Comparison of ENCODE assay signal across 9 mouse cellular contexts in the genomic region with DNA sequence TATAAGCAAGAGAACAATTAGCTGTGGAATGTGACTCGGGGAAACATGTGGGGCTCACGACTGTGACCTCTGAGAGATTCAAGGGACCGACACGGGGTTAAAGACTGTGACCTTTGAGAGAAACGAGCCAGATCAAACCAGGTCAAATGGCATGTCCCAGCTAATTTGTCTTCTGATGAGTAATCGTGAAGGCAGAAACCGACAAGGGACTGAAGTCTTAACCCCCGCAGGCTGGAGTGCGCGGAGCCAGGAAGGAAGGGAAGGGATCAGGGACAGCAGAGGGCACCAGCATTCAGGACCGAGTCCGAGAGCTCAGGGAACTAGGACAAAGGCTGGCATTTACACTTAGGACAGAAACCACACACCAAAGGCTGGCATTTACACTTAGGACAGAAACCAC. TPM values are rescaled to one million over a fixed set of nuclear protein-coding genes. Genes with fewer than 3 reads are reported as not detected.
A peak's percentile ranks its signal among the peaks of the same experiment; 100 is the strongest.
DNase-seq lines count a peak whose midpoint lies in the region; ATAC-seq and TF ChIP-seq lines count a peak whose summit lies in the region.
"Had no signal": no experiment of that assay in that cellular context is flagged by ENCODE, and none has a peak within 500 bp of the region (broad histone marks: within the 10 kb centered on the region; RNA-seq: fewer than 3 reads in every experiment).

No protein-coding gene starts in this region.

- WGBS in limb, embryonic 11.5 days = 3% methylated on average over 12 of the region's 12 CpGs
- 45% methylated on average over 12 of the region's 12 CpGs for WGBS in heart, embryonic 12.5 days

- DNase-seq in layer of hippocampus, adult 2 months (ENCODE audit: low spot score in 2 of 2) = no peak
- DNase-seq in layer of hippocampus, postnatal 14 days (ENCODE audit: low spot score in 2 of 2) = no peak
- DNase-seq in limb, embryonic 11.5 days (ENCODE audit: low spot score) = peak; percentile 24
- DNase-seq in retina, postnatal 7 days (ENCODE audit: low read depth, low spot score) = peak; percentile 16
- DNase-seq in cerebellum, adult 11 months = no peak

- H3K36me3 ChIP-seq in limb, embryonic 11.5 days (ENCODE audit: control insufficient read depth, insufficient read depth, low read length) = no peaks in the 10 kb centered on the region; the same call in 1 of the 2 replicates
- peaks cover 10% of the 10 kb centered on the region for H3K36me3 ChIP-seq in heart, embryonic 12.5 days

- H3K4me3 ChIP-seq in layer of hippocampus, adult 2 months = no peak overlapping the region
- no peak overlapping the region for H3K4me3 ChIP-seq in cortical plate, adult 2 months (ENCODE audit: insufficient read depth, low read length)
- no peak overlapping the region for H3K4me3 ChIP-seq in limb, embryonic 11.5 days (ENCODE audit: low read depth, low read length)
- no peak overlapping the region for H3K4me3 ChIP-seq in heart, embryonic 12.5 days
- H3K4me3 ChIP-seq: megakaryocyte, embryonic 14.5 days had no signal

- peak; percentile 39 for TF ChIP-seq CTCF in layer of hippocampus, adult 2 months (conservative IDR thresholded peaks at IDR 0.05)
- TF ChIP-seq CTCF in cortical plate, adult 2 months (IDR thresholded peaks at IDR 0.05; ENCODE audit: extremely low read depth, insufficient read depth, low read length) = 0 out of 2 replicates have a peak, but pooled peaks have one; percentile 15

- no peaks in the 10 kb centered on the region for H3K9me3 ChIP-seq in limb, embryonic 11.5 days (ENCODE audit: control insufficient read depth, low read length)
- no peaks in the 10 kb centered on the region for H3K9me3 ChIP-seq in heart, embryonic 12.5 days (replicated peaks)
- H3K9me3 ChIP-seq: megakaryocyte, embryonic 14.5 days had no signal

- ATAC-seq in limb, embryonic 11.5 days (ENCODE audit: insufficient number of reproducible peaks, low FRiP score, low TSS enrichment, low read depth) = no peak
- no peak for ATAC-seq in heart, embryonic 12.5 days (ENCODE audit: insufficient number of reproducible peaks, low FRiP score)
- ATAC-seq: Patski had no signal

- peak overlapping the region; percentile 63 for H3K27ac ChIP-seq in layer of hippocampus, adult 2 months
- H3K27ac ChIP-seq in cortical plate, adult 2 months (ENCODE audit: insufficient read depth, low read length) = no peak overlapping the region
- H3K27ac ChIP-seq in limb, embryonic 11.5 days (replicated peaks; ENCODE audit: low read depth, low read length) = no peak overlapping the region
- H3K27ac ChIP-seq in heart, embryonic 12.5 days (ENCODE audit: poor library complexity, severe bottlenecking) = no peak overlapping the region

- no peak overlapping the region for H3K4me2 ChIP-seq in limb, embryonic 11.5 days (ENCODE audit: low read depth, severe bottlenecking)
- H3K4me2 ChIP-seq in heart, embryonic 12.5 days = no peak overlapping the region

- peaks cover 9% of the 10 kb centered on the region for H3K4me1 ChIP-seq in cortical plate, adult 2 months (ENCODE audit: control insufficient read depth, insufficient read depth, low read length)
- no peaks in the 10 kb centered on the region for H3K4me1 ChIP-seq in limb, embryonic 11.5 days (ENCODE audit: control insufficient read depth, insufficient read depth, low read length)
- H3K4me1 ChIP-seq in heart, embryonic 12.5 days (replicated peaks) = peaks cover 20% of the 10 kb centered on the region

- H3K9ac ChIP-seq in limb, embryonic 11.5 days (ENCODE audit: low read length) = no peak overlapping the region
- H3K9ac ChIP-seq in heart, embryonic 12.5 days = no peak overlapping the region

- no peak for TF ChIP-seq POLR2A in cortical plate, adult 2 months (IDR thresholded peaks at IDR 0.05; ENCODE audit: extremely low read depth, insufficient read depth, low read length)

- H3K27me3 ChIP-seq in limb, embryonic 11.5 days (ENCODE audit: control insufficient read depth, insufficient read depth, low read length) = no peaks in the 10 kb centered on the region
- no peaks in the 10 kb centered on the region for H3K27me3 ChIP-seq in heart, embryonic 12.5 days (replicated peaks)
- H3K27me3 ChIP-seq: megakaryocyte, embryonic 14.5 days; Patski had no signal

RNA-seq across cellular contexts. Expression of a gene that starts 29.4 kb away (rescaled TPM):
- 10 to 100 TPM; 37.0 to 41.0 TPM for total RNA-seq in layer of hippocampus, adult 2 months (2021)
- 10 to 100 TPM; 17.3 to 23.8 TPM for total RNA-seq in layer of hippocampus, postnatal 14 days (2021)
- 40.7 and 41.7 TPM in 2 replicates for polyA plus RNA-seq in cortical plate, adult 2 months (2012; rRNA removed)
- polyA plus RNA-seq in limb, embryonic 11.5 days (2014; fragmentation: Nextera tagmentation; extraction: Ambion mirVana) = 71.1 and 72.1 TPM in 2 replicates
- 42.2 and 43.3 TPM in 2 replicates for polyA plus RNA-seq in heart, embryonic 12.5 days (2016; fragmentation: Nextera tagmentation; extraction: Ambion mirVana)

RNA-seq across cellular contexts. Expression of a gene that starts 45.9 kb away (rescaled TPM):
- total RNA-seq in layer of hippocampus, adult 2 months (2021) = 10 to 100 TPM; 58.6 to 59.7 TPM
- total RNA-seq in layer of hippocampus, postnatal 14 days (2021) = 10 to 100 TPM; 51.3 to 52.7 TPM
- 59.7 TPM in 2 replicates for polyA plus RNA-seq in cortical plate, adult 2 months (2012; rRNA removed)
- polyA plus RNA-seq in limb, embryonic 11.5 days (2014; fragmentation: Nextera tagmentation; extraction: Ambion mirVana) = 37.6 and 42.5 TPM in 2 replicates
- polyA plus RNA-seq in heart, embryonic 12.5 days (2016; fragmentation: Nextera tagmentation; extraction: Ambion mirVana) = 33.5 and 35.1 TPM in 2 replicates

RNA-seq across cellular contexts. Expression of a gene that starts 47.2 kb away (rescaled TPM):
- total RNA-seq in layer of hippocampus, adult 2 months (2021) = 10 to 100 TPM; 51.7 to 53.0 TPM
- 10 to 100 TPM; 41.9 to 47.9 TPM for total RNA-seq in layer of hippocampus, postnatal 14 days (2021)
- 60.0 and 60.1 TPM in 2 replicates for polyA plus RNA-seq in cortical plate, adult 2 months (2012; rRNA removed)
- polyA plus RNA-seq in limb, embryonic 11.5 days (2014; fragmentation: Nextera tagmentation; extraction: Ambion mirVana) = 30.9 and 37.7 TPM in 2 replicates
- 20.9 and 25.2 TPM in 2 replicates for polyA plus RNA-seq in heart, embryonic 12.5 days (2016; fragmentation: Nextera tagmentation; extraction: Ambion mirVana)

RNA-seq across cellular contexts. Expression of a gene that starts 55.0 kb away (rescaled TPM):
- total RNA-seq in layer of hippocampus, adult 2 months (2021) = 10 to 100 TPM; 12.8 to 14.3 TPM
- 10 to 100 TPM; 11.4 to 14.5 TPM for total RNA-seq in layer of hippocampus, postnatal 14 days (2021)
- polyA plus RNA-seq in cortical plate, adult 2 months (2012; rRNA removed) = 18.7 and 19.6 TPM in 2 replicates
- 32.5 and 33.7 TPM in 2 replicates for polyA plus RNA-seq in limb, embryonic 11.5 days (2014; fragmentation: Nextera tagmentation; extraction: Ambion mirVana)
- 17.8 and 18.1 TPM in 2 replicates for polyA plus RNA-seq in heart, embryonic 12.5 days (2016; fragmentation: Nextera tagmentation; extraction: Ambion mirVana)

Comparison
In these comparisons a context has a peak if more than half of its experiments do, and no peak if none do; other contexts are left out.
1. DNase-seq: peak in limb, embryonic 11.5 days (single experiment) and retina, postnatal 7 days (single experiment); none in layer of hippocampus, adult 2 months (0 of 2), layer of hippocampus, postnatal 14 days (0 of 2) and cerebellum, adult 11 months (single experiment).